Mouse (Mus musculus) left cerebral cortex, postnatal 4 days (tissue): ENCODE measurements around the gene Gorab. TPM values are rescaled to one million over a fixed set of nuclear protein-coding genes. Genes with fewer than 3 reads are reported as not detected.
A peak's percentile ranks its signal among the peaks of the same experiment; 100 is the strongest.

Source experiments
- DNase-seq: peaks from one replicate; pipeline ENCODE4 v3.0.0-alpha.2; 2022
- intact Hi-C: fragments of 180-260 bp; cut with DNase I; formaldehyde crosslinking; loops from one replicate; pipeline ENCODE4 v1.15.1; 2025
- total RNA-seq, 2 experiments: library from RNA; stranded (reverse); gene quantifications; 2 replicates each; pipeline ENCODE4 v1.2.3; 2021

Gorab gene
- 10 to 100 TPM; 12.5 to 12.9 TPM for total RNA-seq

DNA sequence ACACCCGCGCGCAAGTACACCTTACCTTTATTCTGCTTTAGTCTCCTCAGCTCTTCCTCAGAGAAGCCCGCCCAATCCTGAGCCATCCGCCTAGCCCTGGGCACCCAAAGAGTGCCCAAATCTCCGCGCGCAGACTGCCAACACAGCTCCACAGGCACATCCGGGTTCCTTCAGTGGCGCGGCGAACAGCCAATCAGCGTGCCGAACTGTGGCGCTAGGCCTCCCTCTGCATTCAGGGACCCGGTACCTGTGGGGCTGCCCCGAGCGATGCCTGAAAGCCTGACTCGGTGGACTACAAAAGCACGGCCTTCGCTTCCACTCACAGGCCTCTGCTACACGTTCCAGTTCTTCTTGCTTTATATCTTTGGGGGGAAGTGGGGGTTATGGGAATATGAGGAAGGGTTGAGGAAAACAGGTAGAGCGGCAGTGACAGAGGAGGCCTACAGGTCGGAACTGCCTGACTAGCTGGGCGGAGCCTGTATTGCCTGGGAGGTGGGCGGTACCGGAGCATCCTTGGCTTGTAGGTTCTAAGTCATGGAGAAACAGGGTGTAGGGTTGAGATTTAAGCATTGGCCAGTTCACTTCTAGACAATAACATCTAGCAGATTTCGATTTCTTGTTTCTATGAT lies at the start of gene Gorab:
Gene Gorab, minus strand, starts transcription at position 172 of the 629 bp plus-strand sequence.
- DNase-seq, result peak; percentile 96
- intact Hi-C loops, result no loop called here

DNA sequence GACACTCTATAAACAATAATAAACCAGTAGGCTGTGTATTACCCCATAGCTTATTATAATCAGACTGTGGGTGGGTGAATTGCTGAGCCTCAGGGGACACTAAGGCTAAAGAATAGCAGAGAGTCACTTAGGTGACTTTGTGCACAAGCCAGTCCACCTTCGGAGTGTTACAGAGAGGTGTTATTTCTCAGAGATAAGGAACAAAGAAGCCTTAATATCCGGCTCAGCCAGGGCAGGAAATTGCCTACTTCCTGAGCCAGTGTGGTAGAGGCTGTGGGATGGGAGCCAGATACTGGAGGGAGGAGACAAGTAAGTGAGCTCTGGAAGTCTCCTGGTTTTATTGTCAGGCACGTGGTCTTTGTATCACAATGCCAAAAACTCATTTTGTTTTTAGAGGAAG lies 40.4 kb upstream of the Gorab start:
- DNase-seq, result peak; percentile 5
- intact Hi-C loops, result no loop called here

DNA sequence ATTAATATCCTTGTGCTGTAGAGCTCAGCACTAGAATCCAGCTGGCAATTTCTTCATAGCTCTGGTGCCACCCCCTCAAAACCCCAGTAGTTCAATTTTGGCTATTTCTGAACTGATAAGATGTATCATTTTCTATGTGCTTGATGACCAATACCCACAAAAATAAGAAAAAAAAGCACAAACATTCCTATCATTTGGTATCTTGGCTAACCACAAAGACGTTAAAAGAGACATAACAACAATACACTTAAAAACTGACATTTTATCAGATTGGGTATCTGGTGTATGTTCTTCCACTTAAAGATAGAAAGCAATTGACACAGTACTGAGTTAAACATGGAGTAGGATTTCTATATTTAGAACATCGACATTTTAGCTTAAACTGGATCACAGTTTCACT lies 35.5 kb upstream of the Gorab start:
- no peak for DNase-seq
- intact Hi-C loops, result no loop called here

DNA sequence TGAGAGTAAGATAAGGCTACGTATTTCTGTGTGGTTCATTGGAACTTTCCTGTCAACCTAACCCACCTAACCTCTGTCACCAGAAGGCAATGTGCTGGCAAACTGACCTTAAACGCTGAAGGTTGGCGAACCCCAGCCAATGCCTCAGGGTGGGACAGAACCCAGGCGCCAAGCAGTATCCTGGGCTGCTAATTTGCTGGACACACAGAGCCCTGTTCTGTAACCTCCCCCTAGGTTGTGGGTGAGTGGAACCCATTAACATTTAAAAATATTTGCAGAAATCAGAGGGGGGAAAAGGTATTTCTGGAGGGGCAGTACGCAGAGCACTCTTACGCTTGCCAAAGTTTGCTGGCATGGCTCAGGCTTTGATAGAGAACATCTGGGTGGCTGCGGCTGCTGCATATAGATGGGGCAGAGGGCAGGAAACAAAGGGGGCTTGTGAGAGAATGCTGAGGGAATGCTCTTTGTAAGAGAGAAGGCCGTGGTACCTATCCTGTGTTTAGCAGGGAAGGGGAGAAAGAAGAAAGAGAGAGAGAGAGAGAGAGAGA lies 20.1 kb upstream of the Gorab start:
- no peak for DNase-seq
- intact Hi-C loops, result no loop called here

DNA sequence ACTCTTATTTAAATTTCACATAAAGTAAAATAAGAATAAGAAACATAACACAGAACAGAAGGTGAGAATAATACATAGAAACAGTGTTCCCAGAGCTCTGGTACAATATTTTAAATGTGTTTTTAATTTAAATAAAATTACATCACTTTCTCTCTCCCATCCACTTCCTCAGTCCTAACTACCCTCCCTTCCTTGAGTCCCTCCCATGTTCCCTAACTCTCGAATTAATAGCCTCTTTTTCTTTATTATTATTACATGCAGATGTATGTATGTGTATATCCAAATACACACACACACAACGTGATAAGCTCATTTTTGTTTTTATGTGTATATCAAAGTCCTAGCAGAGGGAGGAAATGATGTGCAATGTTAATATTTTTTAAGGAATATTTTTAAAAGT lies 13.7 kb upstream of the Gorab start:
- intact Hi-C loops, result no loop called here
- DNase-seq, result no peak

DNA sequence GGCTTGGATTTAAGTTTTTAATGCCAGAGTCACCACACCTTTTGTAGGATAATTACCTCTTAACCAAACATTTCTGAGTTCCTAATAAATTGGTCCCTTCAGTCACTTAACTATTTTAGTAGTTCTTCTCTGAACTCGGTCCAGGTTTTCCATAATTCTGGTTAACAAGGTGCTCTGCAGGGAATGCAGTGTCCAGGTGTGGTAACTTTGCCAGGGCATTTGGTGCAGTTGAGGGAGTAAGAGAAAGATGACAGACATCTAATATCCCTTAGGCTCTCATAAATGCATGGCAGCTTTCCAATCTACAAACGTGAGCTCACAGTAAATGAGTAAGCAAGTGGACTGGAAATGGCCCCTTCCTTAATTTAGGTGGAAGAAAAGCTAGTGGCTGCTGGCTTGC lies 10.7 kb upstream of the Gorab start:
- intact Hi-C loops, result no loop called here
- no peak for DNase-seq

DNA sequence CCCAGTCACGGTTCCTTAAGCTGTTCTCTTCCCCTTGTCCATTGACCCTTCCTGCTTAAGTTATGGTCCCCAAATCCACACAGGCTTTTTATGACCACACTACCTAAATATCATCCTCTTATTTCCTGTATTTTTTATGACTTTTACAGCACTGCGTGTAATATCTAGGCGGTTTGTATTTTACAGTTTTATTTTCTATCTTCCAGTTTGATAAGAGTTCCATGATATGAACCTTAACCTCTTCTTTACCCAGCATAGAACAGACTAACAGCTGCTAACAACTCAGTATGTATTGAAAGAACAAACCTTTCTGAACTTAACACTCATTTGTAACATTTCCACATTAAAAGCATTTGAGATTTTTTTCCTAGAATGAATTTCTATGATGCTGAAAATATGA lies 2.7 kb upstream of the Gorab start:
- DNase-seq, result no peak
- intact Hi-C loops, result no loop called here

DNA sequence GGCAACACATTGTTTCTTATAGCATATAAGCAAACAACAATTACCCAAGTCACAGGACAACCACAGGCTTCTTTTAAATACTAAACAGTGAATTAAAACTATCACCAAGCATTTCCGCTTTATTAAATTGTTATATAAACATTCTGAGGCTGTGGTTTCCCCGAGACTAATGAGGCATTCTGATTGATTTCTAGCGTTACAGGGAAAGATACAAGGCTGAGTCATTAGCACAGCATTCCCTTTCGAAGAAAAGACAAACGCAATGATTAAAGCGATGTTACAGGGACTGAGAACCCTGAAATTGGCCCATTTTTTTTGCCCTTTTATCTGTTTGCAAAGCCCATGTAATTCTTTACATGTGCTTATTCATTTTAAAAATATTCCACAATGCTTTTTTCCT lies 12.1 kb downstream of the Gorab start:
- intact Hi-C loops, result no loop called here
- DNase-seq, result no peak

DNA sequence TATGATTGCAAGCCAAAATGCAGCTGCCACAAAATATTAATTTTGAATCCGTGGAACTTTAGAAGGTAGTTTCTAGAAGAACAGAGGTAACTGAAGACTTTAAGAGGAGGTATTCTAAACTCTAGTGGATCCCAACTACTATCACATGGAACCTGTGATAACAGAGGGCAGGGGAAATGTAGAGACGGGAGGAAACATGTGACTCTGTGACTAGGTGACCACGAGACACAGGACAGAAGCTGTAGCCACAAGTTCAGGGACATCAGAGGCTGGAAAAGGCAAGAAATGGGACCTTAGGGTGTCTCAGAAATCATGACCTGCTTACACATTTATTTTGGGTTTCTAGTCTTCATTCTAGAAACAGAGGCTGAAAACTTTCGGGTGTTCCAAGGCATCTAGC lies 13.4 kb downstream of the Gorab start:
- DNase-seq, result no peak
- intact Hi-C loops, result no loop called here

DNA sequence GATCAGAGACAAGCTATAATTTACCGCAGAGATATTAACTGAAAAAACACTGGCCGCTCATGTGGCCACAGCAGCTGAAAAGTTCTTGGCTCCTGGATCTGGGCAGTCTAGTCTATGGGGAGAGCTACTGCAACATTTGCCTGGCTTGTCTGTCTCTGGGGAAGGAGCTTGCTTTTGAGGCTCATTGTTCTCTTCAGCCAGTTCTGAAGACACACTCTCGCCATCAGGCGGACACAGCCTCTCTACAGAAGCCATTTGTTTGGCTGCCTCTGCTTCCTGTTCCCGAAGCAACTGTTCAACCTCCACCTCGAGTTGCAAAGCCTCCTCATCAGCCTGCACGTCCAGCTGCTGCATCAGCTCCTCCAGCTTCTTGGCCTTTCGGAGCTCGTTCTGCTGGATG lies 17.3 kb downstream of the Gorab start:
- intact Hi-C loops, result no loop called here
- no peak for DNase-seq

DNA sequence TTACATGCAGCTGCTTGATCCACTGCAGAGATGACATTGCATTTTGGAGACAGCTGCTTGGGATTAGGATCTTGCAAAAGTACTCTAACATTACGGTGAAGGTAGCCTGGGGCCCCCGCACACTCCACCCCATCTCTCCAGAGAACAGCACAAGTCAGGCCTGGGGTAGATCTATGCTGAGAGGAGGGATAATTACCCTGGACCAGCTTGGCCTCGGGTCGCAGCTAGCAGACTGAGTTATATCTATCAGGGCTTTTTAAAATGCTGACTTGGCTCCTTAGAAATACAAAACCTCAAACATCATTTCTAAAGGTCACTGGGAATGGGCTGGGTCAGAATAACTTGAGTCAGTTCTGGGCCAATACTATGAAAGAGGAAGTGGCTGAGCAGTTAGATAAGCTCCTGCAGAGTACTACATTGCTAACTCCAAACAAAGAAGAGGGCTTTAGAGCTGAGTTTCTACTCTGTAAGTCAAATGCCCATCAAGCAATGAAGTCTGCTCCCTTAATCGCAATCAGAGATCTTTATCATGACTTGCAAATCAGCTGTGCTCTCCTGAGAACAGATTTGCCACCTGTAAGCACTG lies 19.9 kb downstream of the Gorab start:
- intact Hi-C loops, result no loop called here
- DNase-seq, result no peak

DNA sequence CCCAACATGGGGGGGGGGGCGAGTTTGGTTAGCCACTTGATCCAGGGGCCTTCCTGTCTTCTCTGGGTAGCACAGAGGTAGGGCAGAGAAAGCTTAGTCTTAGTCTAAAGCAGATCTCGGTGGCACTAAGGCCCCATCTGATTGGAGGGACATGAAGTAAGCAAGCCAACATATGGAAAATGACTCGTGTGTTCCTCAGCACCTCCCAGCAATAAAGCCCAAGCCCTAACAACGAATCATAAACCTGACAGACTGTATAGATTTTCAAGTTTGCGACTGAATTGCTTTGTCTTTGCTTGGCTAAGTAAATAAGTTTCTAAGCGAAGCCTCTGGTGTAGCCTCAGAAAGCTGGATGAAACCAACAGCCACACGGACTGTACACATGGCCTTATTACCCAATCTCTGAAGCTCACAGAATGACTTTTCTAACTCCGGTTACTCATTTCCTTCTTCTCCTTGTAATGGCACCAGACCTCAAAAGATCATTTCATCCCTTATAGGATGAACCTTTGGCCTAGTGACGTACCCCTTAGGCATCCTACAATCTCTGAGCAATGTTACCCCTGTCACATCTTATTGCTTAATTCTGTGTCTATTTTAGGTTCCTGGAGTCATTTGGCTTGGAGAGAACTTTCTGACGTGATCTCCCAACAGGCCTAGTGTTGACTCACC lies 21.3 kb downstream of the Gorab start:
- no peak for DNase-seq
- intact Hi-C loops, result no loop called here

DNA sequence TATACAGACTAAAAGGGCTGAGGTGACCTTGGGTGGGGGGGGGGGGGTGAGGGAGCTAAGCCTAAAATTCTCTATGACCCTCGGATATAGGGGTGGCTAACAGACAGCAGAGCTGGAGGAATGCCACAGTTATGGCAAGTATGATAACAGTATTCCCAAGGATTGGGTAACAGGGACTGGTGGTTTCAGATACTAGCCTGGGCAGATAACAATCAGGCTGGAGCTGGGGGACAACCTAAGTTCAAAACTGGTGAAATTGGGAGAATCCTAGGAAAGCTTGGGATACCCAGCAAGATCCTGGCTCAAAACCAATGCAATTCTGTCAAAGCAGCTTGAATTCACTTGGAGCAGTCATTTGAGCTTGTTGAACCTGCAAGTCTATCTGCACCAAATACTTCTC lies 22.9 kb downstream of the Gorab start:
- no peak for DNase-seq
- intact Hi-C loops, result no loop called here

DNA sequence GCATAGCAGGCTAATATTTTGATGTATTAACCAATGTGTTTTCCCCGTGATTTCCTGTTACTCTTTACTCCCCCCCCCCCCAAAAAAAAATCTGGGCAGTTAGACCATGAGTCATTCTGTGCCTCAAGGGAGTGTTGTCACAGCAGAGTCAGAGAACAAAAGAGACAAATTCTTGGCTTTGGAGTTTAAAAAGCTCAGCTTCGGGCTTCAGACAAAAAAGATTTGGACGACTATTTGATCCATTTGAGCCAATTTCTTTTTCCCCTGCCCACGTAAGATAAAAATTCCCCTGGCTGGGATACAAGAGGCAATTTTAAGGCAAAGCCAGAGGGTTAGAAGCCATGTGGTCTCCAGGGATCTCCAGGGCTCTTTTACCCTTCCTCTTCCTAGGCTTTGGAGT lies 23.4 kb downstream of the Gorab start:
- no peak for DNase-seq
- intact Hi-C loops, result no loop called here

DNA sequence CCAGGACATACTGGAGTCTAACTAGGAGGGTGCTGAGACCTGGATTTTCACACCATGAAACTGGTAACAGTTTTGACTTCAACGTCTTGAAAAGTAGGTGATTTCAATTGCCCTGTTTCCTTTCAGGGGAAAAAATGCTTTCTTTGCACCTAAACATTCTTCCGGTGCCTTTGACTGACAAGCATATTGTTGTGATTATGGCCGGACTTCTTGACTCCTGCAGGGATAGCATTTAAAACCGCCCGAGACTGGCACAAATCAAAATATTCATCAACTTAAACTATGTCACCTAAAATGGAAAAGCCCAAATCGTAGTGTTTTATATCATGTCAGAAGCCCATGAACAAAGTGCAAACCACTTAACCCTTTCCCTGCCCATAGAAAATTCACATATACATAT lies 25.5 kb downstream of the Gorab start:
- no peak for DNase-seq
- intact Hi-C loops, result no loop called here

DNA sequence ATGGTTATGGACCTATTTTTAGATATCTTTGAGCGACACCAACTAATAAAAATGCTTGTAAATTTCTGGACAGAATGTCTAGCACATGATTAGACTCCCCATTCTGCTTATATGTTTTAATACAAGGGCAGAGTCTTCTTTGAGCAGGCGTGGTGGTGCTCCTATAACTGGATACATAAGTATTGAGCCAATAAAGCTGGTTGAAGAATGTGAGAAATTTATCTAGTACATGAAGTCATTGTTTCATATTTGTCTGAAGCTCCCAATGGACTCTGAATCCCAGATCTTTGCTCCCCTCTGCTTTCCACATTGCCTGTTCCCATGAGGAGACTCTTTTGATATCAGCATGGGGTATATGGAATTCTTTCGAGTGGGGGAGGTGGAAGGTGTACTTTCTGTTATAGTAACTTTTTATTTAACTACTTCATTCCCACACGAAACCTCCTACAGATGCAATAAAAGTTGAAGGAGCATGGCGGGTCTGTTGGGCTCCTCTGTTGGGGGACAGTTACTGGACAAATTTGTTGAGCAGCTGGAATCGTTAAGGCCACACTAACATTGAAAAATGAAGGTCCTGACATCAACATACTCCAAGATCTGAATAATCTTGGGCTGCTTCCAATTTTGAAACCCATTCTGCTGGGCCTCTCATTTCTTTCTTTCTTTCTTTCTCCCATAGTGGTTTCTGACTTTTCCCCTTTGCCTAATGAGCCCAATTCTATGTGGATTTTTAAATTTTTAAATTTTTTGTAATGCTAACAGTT lies 26.5 kb downstream of the Gorab start:
- intact Hi-C loops, result no loop called here
- DNase-seq, result no peak

DNA sequence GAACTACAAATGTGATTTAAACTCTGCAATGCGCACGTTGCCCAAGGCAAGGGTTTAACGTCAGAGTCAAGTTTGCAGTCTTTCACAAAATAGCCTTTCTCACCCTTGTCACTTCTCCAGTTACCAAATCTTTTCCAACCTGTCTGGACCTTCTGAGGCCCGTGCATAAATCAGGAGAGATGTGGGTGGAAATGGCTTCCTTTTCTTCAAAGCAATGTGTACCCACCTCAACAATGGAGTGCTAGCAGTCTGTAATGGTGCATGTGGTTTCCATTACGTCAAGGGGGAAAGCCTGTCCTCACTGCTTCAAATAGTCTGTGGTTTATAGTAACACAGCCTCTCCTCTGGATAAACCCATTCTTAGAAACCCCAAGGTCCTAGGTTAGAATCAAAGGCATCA lies 29.0 kb downstream of the Gorab start:
- intact Hi-C loops, result no loop called here
- DNase-seq, result no peak

DNA sequence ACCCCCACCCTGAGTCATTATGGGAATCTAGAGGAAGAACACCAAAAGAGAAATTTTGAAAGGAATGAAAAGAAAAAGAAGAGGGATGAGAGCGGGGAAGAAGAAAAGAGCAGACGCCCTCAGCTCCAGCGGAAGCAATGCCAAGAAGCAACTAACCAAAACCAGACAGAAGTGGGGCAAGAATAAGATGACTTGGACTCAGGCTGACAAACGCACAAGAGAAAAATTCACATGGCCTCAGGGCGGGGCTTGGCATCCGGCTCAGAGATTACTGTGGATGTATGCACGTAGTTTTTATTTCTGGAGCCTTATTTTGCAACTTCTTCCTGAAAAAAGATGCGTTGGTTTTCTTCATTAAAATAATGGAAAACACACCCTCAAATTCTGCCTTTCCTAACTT lies 41.3 kb downstream of the Gorab start:
- intact Hi-C loops, result no loop called here
- no peak for DNase-seq

DNA sequence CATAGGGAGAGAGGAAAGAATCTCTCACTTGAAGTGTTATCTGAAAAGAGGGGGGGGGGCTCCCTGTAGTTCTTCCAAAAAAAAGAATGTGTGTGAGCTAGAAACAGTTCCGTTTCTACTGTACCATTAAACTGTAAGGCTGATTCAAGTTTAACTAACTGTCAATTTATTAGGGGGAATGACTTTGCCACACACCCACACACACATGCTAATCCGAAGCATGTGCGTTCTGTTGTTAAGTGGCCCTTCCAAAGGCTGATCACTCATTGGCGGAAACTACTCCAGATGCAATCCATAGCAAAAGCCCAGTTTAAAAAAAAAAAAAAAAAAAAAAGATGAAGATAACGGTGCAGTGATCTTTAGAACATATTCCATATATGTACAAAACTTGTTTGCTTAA lies 42.1 kb downstream of the Gorab start:
- intact Hi-C loops, result no loop called here
- no peak for DNase-seq

DNA sequence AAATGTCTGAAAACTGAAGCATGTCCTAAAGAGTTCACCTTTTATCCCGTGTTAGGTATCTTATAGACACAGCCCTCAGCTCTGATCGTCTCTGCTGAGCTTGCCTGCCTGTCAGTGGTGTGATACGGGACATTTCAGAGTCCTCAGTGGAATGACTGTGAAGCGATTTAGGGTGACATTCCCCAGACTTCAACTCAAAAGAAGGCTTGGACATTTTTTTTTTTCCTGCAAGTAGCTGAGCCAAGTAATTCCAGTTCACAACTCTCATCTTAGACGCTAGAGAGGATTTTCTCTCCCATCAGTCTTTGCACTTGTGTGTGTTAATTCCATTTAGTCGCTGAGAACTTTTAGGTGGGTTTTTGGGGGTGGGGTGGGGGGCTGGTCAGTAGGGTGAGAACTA lies 42.7 kb downstream of the Gorab start:
- DNase-seq, result no peak

DNA sequence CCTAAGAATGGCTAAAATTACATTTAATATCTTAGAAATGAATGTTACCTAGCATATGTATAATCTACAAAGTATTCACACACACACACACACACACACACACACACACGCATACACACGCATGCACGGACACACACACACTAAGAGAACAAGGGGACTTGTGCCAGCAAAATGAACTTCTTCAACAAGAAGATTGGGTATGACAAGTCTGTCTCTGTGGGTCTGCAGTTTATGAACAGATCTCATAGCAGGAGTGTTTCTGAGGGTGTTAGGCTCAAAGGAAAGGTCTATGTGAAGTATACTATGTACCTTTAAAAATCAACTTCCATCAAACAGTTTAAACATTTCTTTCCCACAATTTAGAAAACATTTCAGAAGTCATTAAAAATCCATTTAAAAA lies 43.9 kb downstream of the Gorab start:
- intact Hi-C loops, result no loop called here
- DNase-seq, result no peak

More for the DNA sequence above, 42.7 kb downstream of the Gorab start:
- intact Hi-C loops, result no loop called here

DNA sequence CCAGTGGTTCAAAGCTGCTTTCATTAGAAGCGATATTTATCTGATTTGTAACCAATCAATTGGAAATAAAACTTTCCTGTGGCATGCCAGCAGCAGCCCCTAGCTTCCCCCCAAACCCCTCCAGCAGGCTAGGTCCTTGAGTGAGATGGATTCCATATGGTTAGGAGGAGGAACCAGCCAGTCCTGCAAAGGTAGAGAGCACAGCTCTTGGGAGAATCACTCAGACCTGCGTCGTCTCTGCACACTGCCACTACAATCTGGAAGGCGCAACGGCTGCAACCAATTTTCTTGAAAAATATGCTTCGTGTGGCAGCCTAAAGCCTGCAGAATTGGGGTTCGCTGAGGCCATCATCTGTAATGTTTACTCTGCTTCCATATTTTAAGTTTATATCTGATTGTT lies 45.3 kb downstream of the Gorab start:
- no peak for DNase-seq
- intact Hi-C loops, result no loop called here
